18 mouse cellular contexts compared by ENCODE assay signal in genomic region chr9:92594491-92594890, GRCm38 (mm10).
"Had no signal": no experiment of that assay in that cellular context is flagged by ENCODE, and none has a peak within 500 bp of the region (broad histone marks: within the 10 kb centered on the region; RNA-seq: fewer than 3 reads in every experiment).

No protein-coding gene starts in this region.

- H3K9me3 ChIP-seq: limb, embryonic 12.5 days; limb, embryonic 15.5 days; midbrain, embryonic 13.5 days; stomach, embryonic 15.5 days had no signal

- DNase-seq: kidney, adult 2 months; kidney, postnatal 25 days; layer of hippocampus, adult 9-11 months; left cerebral cortex, postnatal 4 days; liver, postnatal 0 days; right cerebral cortex, postnatal 25 days; spleen, adult 18-20 months; thymus, postnatal 25 days had no signal

- H3K4me3 ChIP-seq: layer of hippocampus, adult 2 months; limb, embryonic 12.5 days; limb, embryonic 15.5 days; midbrain, embryonic 13.5 days; stomach, embryonic 15.5 days had no signal

- H3K27me3 ChIP-seq: limb, embryonic 12.5 days; limb, embryonic 15.5 days; midbrain, embryonic 13.5 days; stomach, embryonic 15.5 days had no signal

- H3K36me3 ChIP-seq: midbrain, embryonic 13.5 days had no signal

- H3K4me1 ChIP-seq: midbrain, embryonic 13.5 days; stomach, embryonic 15.5 days had no signal

- H3K4me2 ChIP-seq: limb, embryonic 12.5 days; limb, embryonic 15.5 days; liver, embryonic 11.5 days; midbrain, embryonic 13.5 days; stomach, embryonic 15.5 days had no signal

- ATAC-seq: intestine, postnatal 0 days; liver, postnatal 0 days; midbrain, embryonic 13.5 days had no signal

- H3K27ac ChIP-seq: kidney, postnatal 0 days; layer of hippocampus, adult 2 months; limb, embryonic 12.5 days; limb, embryonic 15.5 days; liver, embryonic 14.5 days; macrophage; midbrain, embryonic 13.5 days; stomach, embryonic 15.5 days had no signal

- H3K9ac ChIP-seq: limb, embryonic 12.5 days; limb, embryonic 15.5 days; liver, embryonic 14.5 days; liver, postnatal 0 days; midbrain, embryonic 13.5 days; stomach, embryonic 15.5 days had no signal
